Mouse (Mus musculus): ENCODE results near the gene Stoml1. TPM values are rescaled to one million over a fixed set of nuclear protein-coding genes. Genes with fewer than 3 reads are reported as not detected.

Gene Stoml1
- polyA plus RNA-seq, 2 experiments, result 2.5 to 4.1 TPM

- ATAC-seq (ENCODE audit: insufficient read depth), result peak; percentile 18; the same call in 1 of the 2 replicates
- no peak overlapping the region for H3K4me2 ChIP-seq (ENCODE audit: low read depth)
- H3K9me3 ChIP-seq (ENCODE audit: control insufficient read depth, low read length), result no peaks in the 10 kb centered on the region
- no peaks in the 10 kb centered on the region for H3K27me3 ChIP-seq (ENCODE audit: control insufficient read depth, insufficient read depth, low read length)
- H3K4me1 ChIP-seq (replicated peaks; ENCODE audit: control insufficient read depth in 2 of 2, insufficient read depth in 2 of 2, low read length in 1 of 2), result peaks cover 0 to 7% of the 10 kb centered on the region in 2 experiments; a peak in 2 of 4 replicates
- no peak overlapping the region for H3K4me3 ChIP-seq (ENCODE audit: insufficient read depth in 1 of 2, low read depth in 2 of 2, low read length in 2 of 2)
- H3K9ac ChIP-seq (replicated peaks), result no peak overlapping the region
- peak; percentile 44 to 66 (median 50) for DNase-seq (ENCODE audit: low read depth in 3 of 3, low spot score in 3 of 3)
- peak; percentile 94 for TF ChIP-seq CTCF (IDR thresholded peaks at IDR 0.05; ENCODE audit: low read depth)
- no peak for TF ChIP-seq EP300 (IDR thresholded peaks at IDR 0.05; ENCODE audit: low read depth)
- H3K36me3 ChIP-seq (replicated peaks; ENCODE audit: control insufficient read depth, insufficient read depth, low read depth), result peaks cover 78% of the 10 kb centered on the region
- no peak overlapping the region for H3K27ac ChIP-seq
- WGBS (ENCODE audit: insufficient replicate concordance), result 35% methylated on average over 9 of the region's 9 CpGs
These were observed 26.8 kb upstream of the Stoml1 start for GRCm38 (mm10) chr9:58225915-58226913.

- DNase-seq (ENCODE audit: low read depth in 3 of 3, low spot score in 3 of 3) (no peak), ATAC-seq (ENCODE audit: insufficient read depth) (no peak)
- no peak overlapping the region for H3K27ac ChIP-seq
- no peaks in the 10 kb centered on the region for H3K27me3 ChIP-seq (ENCODE audit: control insufficient read depth, insufficient read depth, low read length)
- no peak overlapping the region for H3K4me3 ChIP-seq (ENCODE audit: insufficient read depth in 1 of 2, low read depth in 2 of 2, low read length in 2 of 2)
- peaks cover 80% of the 10 kb centered on the region for H3K36me3 ChIP-seq (replicated peaks; ENCODE audit: control insufficient read depth, insufficient read depth, low read depth)
- H3K4me1 ChIP-seq (replicated peaks; ENCODE audit: control insufficient read depth in 2 of 2, insufficient read depth in 2 of 2, low read length in 1 of 2), result peaks cover 0 to 7% of the 10 kb centered on the region in 2 experiments; a peak in 2 of 4 replicates
- H3K9ac ChIP-seq (replicated peaks), result no peak overlapping the region
- no peaks in the 10 kb centered on the region for H3K9me3 ChIP-seq (ENCODE audit: control insufficient read depth, low read length)
- no peak overlapping the region for H3K4me2 ChIP-seq (ENCODE audit: low read depth)
- 82% methylated on average over 9 of the region's 9 CpGs for WGBS (ENCODE audit: insufficient replicate concordance)
- no peak for TF ChIP-seq CTCF (IDR thresholded peaks at IDR 0.05; ENCODE audit: low read depth)
- no peak for TF ChIP-seq EP300 (IDR thresholded peaks at IDR 0.05; ENCODE audit: low read depth)
These were observed 24.0 kb upstream of the Stoml1 start for GRCm38 (mm10) chr9:58228777-58229466.

DNA sequence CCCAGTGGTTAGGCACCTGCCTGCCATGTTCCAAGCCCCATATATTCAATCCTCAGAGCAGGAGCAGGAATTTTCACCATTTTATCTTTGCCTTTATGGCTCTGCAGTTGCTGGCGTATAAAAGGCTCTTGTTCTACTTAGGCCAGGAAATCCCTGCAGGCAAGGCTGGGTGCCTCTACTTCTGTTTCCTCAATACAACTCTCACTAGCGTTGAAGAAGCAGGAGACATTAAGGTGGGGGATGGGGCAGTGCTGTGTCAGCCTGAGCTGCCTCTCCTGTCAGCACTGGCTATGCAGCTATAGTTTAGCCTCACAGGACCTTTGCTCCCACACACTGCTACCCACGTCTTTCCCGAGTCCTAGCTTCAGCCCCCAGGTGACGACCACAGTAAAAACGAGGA lies 21.2 kb upstream of the Stoml1 start:
- no peaks in the 10 kb centered on the region for H3K9me3 ChIP-seq (ENCODE audit: control insufficient read depth, low read length)
- no peak overlapping the region for H3K4me3 ChIP-seq (ENCODE audit: insufficient read depth in 1 of 2, low read depth in 2 of 2, low read length in 2 of 2)
- H3K4me2 ChIP-seq (ENCODE audit: low read depth), result no peak overlapping the region
- no peak for DNase-seq (ENCODE audit: low read depth in 3 of 3, low spot score in 3 of 3)
- H3K36me3 ChIP-seq (replicated peaks; ENCODE audit: control insufficient read depth, insufficient read depth, low read depth), result peaks cover 78% of the 10 kb centered on the region
- H3K4me1 ChIP-seq (replicated peaks; ENCODE audit: control insufficient read depth in 2 of 2, insufficient read depth in 2 of 2, low read length in 1 of 2), result no peaks in the 10 kb centered on the region; a peak in 1 of 4 replicates
- 60% methylated on average over 6 of the region's 6 CpGs for WGBS (ENCODE audit: insufficient replicate concordance)
- no peak overlapping the region for H3K9ac ChIP-seq (replicated peaks)
- no peak for TF ChIP-seq EP300 (IDR thresholded peaks at IDR 0.05; ENCODE audit: low read depth)
- TF ChIP-seq CTCF (IDR thresholded peaks at IDR 0.05; ENCODE audit: low read depth), result no peak
- ATAC-seq (ENCODE audit: insufficient read depth), result no peak
- no peak overlapping the region for H3K27ac ChIP-seq
- H3K27me3 ChIP-seq (ENCODE audit: control insufficient read depth, insufficient read depth, low read length), result no peaks in the 10 kb centered on the region

DNA sequence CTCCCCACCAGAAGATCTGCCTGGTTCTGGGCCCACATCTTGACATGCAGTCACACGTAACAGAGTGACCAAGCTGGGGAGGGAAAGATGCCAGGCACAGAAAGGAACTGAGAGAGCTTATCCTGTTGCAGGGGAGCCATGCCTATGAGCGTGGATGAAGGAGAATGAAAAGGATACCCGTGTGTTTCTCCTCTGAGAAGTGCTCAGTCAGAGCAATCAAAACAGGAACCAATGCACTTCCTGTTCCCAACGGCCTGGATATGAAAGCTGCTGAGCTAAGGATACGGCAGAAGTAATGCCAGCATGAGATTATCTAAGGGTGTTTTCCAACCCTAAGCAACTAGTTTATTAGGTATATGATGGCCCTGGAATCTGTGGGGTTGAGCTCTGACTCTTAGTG lies 20.6 kb upstream of the Stoml1 start:
- no peak overlapping the region for H3K4me3 ChIP-seq (ENCODE audit: insufficient read depth in 1 of 2, low read depth in 2 of 2, low read length in 2 of 2)
- H3K27ac ChIP-seq, result no peak overlapping the region
- TF ChIP-seq EP300 (IDR thresholded peaks at IDR 0.05; ENCODE audit: low read depth) (no peak), CTCF (IDR thresholded peaks at IDR 0.05; ENCODE audit: low read depth) (no peak)
- no peaks in the 10 kb centered on the region for H3K9me3 ChIP-seq (ENCODE audit: control insufficient read depth, low read length)
- ATAC-seq (ENCODE audit: insufficient read depth) (no peak), DNase-seq (ENCODE audit: low read depth in 3 of 3, low spot score in 3 of 3) (no peak)
- WGBS (ENCODE audit: insufficient replicate concordance), result 34% methylated on average over 5 of the region's 5 CpGs
- H3K36me3 ChIP-seq (replicated peaks; ENCODE audit: control insufficient read depth, insufficient read depth, low read depth), result peaks cover 78% of the 10 kb centered on the region
- no peak overlapping the region for H3K4me2 ChIP-seq (ENCODE audit: low read depth)
- no peak overlapping the region for H3K9ac ChIP-seq (replicated peaks)
- no peaks in the 10 kb centered on the region for H3K27me3 ChIP-seq (ENCODE audit: control insufficient read depth, insufficient read depth, low read length)
- no peaks in the 10 kb centered on the region; a peak in 1 of 4 replicates for H3K4me1 ChIP-seq (replicated peaks; ENCODE audit: control insufficient read depth in 2 of 2, insufficient read depth in 2 of 2, low read length in 1 of 2)

All from liver, embryonic 14.5 days (tissue).